Mouse (Mus musculus) limb, embryonic 14.5 days (tissue): ENCODE measurements around the gene Mecom. TPM values are rescaled to one million over a fixed set of nuclear protein-coding genes. Genes with fewer than 3 reads are reported as not detected.

Source experiments
- ATAC-seq: fragments of 200-750 bp; cut with Nextera tagmentation; 2 replicates; pipeline ENCODE4 v1.8.0; 2017; ENCODE audit warnings: low read depth, moderate number of reproducible peaks, moderate TSS enrichment; ENCODE audit not compliant: low FRiP score
- DNase-seq: peaks from one replicate; pipeline ENCODE4 v3.0.0-alpha.2; 2015; ENCODE audit warnings: low spot score
- H3K27ac ChIP-seq: fragments of 300-500 bp; sonication (generic); replicated peaks from 2 replicates; pipeline ENCODE4 v1.5.1; 2014; ENCODE audit warnings: low read depth, mild to moderate bottlenecking, low read length, moderate library complexity, mixed read lengths
- H3K27me3 ChIP-seq: fragments of 300-500 bp; sonication (generic); 2 replicates; pipeline ENCODE4 v1.6.1; 2014; ENCODE audit warnings: low read length, mixed read lengths; ENCODE audit not compliant: control insufficient read depth, insufficient read depth
- H3K36me3 ChIP-seq: fragments of 300-500 bp; sonication (generic); 2 replicates; pipeline ENCODE4 v1.6.1; 2014; ENCODE audit warnings: mild to moderate bottlenecking, low read length, moderate library complexity, mixed read lengths; ENCODE audit not compliant: control insufficient read depth, insufficient read depth
- H3K4me1 ChIP-seq: fragments of 300-500 bp; sonication (generic); 2 replicates; pipeline ENCODE4 v1.6.1; 2014; ENCODE audit warnings: antibody characterized with exemption, low read length, mixed read lengths; ENCODE audit not compliant: control insufficient read depth, insufficient read depth
- H3K4me2 ChIP-seq: fragments of 300-500 bp; sonication (generic); replicated peaks from 2 replicates; pipeline ENCODE4 v1.6.1; 2014; ENCODE audit warnings: low read depth, mild to moderate bottlenecking, low read length, moderate library complexity; ENCODE audit not compliant: severe bottlenecking
- H3K4me3 ChIP-seq: fragments of 300-500 bp; sonication (generic); replicated peaks from 2 replicates; pipeline ENCODE4 v1.5.1; 2014; ENCODE audit warnings: low read length
- H3K9ac ChIP-seq: fragments of 300-500 bp; sonication (generic); 2 replicates; pipeline ENCODE4 v1.6.1; 2014; ENCODE audit warnings: mild to moderate bottlenecking, low read depth, low read length, moderate library complexity; ENCODE audit not compliant: severe bottlenecking
- H3K9me3 ChIP-seq: fragments of 300-500 bp; sonication (generic); 2 replicates; pipeline ENCODE4 v1.6.1; 2016; ENCODE audit warnings: low read length; ENCODE audit not compliant: control insufficient read depth
- POLR2A ChIP-seq: fragments of 200-500 bp; IDR thresholded peaks from 2 replicates; pipeline ENCODE4 v1.8.0; 2012; ENCODE audit warnings: inconsistent platforms, mild to moderate bottlenecking, moderate library complexity, borderline replicate concordance; ENCODE audit not compliant: insufficient read depth, insufficient read length; ENCODE audit errors: extremely low read depth
- WGBS: fragments of 180-500 bp; shearing (Covaris S2); extraction: QIAGEN DNeasy Blood & Tissue Kit; methylation state at CpG from one replicate; pipeline ENCODE4 v1.1.7; 2014; 5-methylcytosine and 5-hydroxymethylcytosine counted together
- polyA plus RNA-seq, 2 experiments: library from polyadenylated mRNA; depleted of rRNA in 1 of 2; stranded (reverse) in 1 of 2; unstranded in 1 of 2; fragments of >200 nt; fragmentation: Nextera tagmentation in 1 of 2; extraction: Ambion mirVana in 1 of 2; gene quantifications; 2 replicates each; pipeline versions ENCODE4 v1.2.1 to v1.2.3; 2012 to 2014

Mecom gene
- polyA plus RNA-seq, 2 experiments: 35.8 to 42.2 TPM

DNA sequence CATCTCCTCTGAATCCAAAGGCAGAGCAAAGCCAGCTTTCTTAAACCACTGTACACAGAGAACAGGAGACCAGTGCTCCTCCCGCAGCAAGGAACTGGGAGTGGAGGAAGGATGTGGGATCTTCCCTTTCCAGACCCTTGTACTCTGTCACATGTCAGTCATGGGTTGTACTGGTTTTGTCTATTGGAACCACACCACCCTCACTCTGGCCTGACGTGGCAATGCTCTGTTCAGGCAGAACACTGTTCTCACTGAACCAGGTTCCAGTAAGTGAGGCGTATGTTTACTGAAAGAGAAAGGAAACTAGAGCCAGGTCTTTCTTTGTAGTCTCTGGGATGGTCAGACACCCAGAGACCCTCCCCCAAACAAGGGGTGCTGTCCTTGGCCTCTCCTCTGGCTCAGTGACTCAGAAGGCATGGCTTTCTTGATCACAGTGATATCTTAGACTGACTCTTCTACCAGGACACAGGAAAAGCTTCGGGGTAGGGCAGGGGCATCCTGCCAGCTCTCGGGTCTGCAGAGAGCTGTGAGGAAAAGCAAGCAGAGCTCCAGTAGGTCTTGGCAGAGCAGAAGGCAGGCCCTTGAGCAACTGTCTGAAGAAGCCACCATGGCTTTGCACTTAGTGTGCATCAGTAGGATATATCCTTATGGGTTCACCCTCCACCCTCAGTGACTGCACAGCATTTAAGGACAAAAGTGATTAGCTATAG, 386.7 kb downstream of the Mecom start:
- no peak for ATAC-seq

DNA sequence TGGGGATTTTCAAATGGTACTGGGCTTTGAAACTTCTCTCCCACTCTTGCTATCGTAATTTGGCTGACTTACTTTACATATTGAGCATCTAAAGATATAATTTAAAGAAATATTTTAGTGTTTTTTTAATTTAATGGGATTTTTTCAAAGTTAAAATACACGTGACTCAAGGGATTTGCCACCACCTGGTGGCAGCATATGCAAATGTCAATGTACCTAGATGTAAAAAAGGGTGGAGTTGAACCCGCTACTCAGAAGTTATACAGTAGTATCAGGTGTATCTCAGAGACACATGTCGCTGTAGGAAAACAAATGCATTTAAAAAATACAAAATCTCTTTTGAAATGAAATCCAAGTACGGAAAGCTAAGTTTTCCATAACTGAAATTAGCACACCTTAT, 387.5 kb downstream of the Mecom start:
- Histone ChIP-seq H3K9ac (no peak overlapping the region), H3K4me2 (no peak overlapping the region), H3K4me1 (peaks cover 35% of the 10 kb centered on the region), H3K9me3 (no peaks in the 10 kb centered on the region), H3K36me3 (no peaks in the 10 kb centered on the region), H3K4me3 (no peak overlapping the region), H3K27me3 (no peaks in the 10 kb centered on the region), H3K27ac (no peak overlapping the region)
- no peak for DNase-seq
- WGBS: 74% methylated on average over 5 of the region's 5 CpGs
- ATAC-seq: no peak
- TF ChIP-seq POLR2A: no peak

More for the DNA sequence above, 386.7 kb downstream of the Mecom start:
- TF ChIP-seq POLR2A: no peak
- Histone ChIP-seq H3K27me3 (no peaks in the 10 kb centered on the region), H3K9me3 (no peaks in the 10 kb centered on the region), H3K4me1 (peaks cover 28% of the 10 kb centered on the region), H3K36me3 (no peaks in the 10 kb centered on the region), H3K27ac (no peak overlapping the region), H3K9ac (no peak overlapping the region), H3K4me3 (no peak overlapping the region), H3K4me2 (no peak overlapping the region)
- WGBS: 72% methylated on average over 5 of the region's 5 CpGs
- DNase-seq: no peak

DNA sequence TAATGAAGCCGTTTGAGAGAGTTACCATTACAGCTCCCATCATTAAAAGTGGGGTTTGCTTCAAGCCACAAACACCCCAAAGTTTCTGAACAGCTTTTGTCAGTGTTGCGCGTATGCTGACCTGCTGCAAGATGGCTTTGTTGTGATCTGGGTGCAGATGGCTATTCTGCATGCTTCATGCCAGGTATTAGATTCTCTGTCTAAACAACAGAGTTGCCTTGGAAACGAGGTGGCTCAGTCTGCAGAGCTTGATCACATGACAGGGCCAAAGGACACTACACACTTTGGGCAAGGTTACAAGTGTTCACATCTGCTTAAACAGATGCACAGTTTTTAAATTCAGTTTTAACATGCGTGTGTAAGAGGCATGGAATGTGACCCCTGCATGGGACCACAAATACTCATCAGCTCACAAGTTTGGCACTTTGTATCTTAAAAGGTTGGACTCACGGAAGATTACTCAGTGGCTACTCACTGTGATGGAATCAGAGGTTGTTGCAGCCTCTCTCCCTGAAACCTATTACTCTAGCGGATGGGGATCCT, 390.6 kb downstream of the Mecom start:
- Histone ChIP-seq H3K4me1 (peaks cover 35% of the 10 kb centered on the region), H3K36me3 (no peaks in the 10 kb centered on the region), H3K4me2 (no peak overlapping the region), H3K27me3 (no peaks in the 10 kb centered on the region), H3K9me3 (no peaks in the 10 kb centered on the region), H3K4me3 (no peak overlapping the region), H3K27ac (0 out of 2 replicates have a peak overlapping the region, but pooled peaks have one; percentile 43), H3K9ac (no peak overlapping the region)
- no peak for ATAC-seq
- WGBS: 54% methylated on average over 7 of the region's 7 CpGs
- DNase-seq: no peak
- no peak for TF ChIP-seq POLR2A

DNA sequence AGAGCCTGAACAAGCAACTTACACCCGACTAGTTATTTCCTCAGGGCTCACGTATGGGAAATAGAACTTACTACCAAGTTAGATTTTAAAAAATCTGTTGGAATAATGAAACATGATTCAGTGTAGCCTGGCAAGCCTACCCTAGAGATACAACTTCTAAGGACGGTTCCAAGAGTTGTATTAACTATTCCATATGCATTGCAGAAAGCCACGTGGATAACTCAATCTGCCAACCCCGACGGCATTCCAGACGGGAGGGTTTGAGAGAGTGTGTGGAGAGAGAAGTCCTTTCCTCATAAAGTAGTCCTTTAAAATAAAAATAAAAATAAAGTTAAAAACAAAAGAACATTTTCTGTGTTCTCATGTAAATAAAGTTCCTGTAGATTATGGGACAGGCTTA, 393.4 kb downstream of the Mecom start:
- Histone ChIP-seq H3K4me2 (no peak overlapping the region), H3K36me3 (no peaks in the 10 kb centered on the region), H3K9me3 (no peaks in the 10 kb centered on the region), H3K9ac (no peak overlapping the region), H3K27me3 (no peaks in the 10 kb centered on the region), H3K4me1 (peaks cover 43% of the 10 kb centered on the region), H3K4me3 (no peak overlapping the region), H3K27ac (no peak overlapping the region)
- WGBS: 60% methylated on average over 7 of the region's 7 CpGs
- ATAC-seq: no peak
- TF ChIP-seq POLR2A: no peak
- DNase-seq: no peak

DNA sequence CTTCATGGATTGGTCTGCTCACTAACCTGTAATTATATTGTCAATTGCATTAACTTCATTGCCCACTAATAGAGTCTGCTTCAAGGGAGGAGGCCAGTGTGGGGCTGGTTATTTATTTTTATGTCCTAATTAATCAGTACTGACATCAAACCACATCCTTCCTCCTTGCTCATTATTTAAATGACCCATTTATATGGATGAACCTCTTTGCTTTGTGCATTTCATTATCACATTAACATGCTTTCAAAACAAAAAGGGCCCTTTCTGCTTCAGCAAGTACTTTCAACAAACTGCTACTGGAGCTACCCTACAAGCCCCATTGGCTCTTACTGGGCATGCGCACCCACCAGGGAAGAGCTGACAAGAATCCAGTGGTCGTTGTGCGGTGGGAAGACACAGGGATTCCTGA, 393.9 kb downstream of the Mecom start:
- Histone ChIP-seq H3K9ac (no peak overlapping the region), H3K4me1 (peaks cover 43% of the 10 kb centered on the region), H3K4me3 (no peak overlapping the region), H3K27me3 (no peaks in the 10 kb centered on the region), H3K9me3 (no peaks in the 10 kb centered on the region), H3K27ac (no peak overlapping the region), H3K4me2 (no peak overlapping the region), H3K36me3 (no peaks in the 10 kb centered on the region)
- no peak for ATAC-seq
- TF ChIP-seq POLR2A: no peak
- DNase-seq: no peak
- 70% methylated on average over 3 of the region's 3 CpGs for WGBS
